Mouse (Mus musculus) limb, embryonic 13.5 days (tissue): Measurements from ENCODE around the gene Bicra. TPM values are rescaled to one million over a fixed set of nuclear protein-coding genes. Genes with fewer than 3 reads are reported as not detected.
A peak's percentile ranks its signal among the peaks of the same experiment; 100 is the strongest.

ENCODE experiments used
- ATAC-seq: fragments of 200-750 bp; cut with Nextera tagmentation; 2 replicates; pipeline ENCODE4 v1.8.0; 2017; ENCODE audit warnings: low read depth, moderate number of reproducible peaks, moderate TSS enrichment; ENCODE audit not compliant: low FRiP score
- H3K27ac ChIP-seq: fragments of 300-500 bp; sonication (generic); 2 replicates; pipeline ENCODE4 v1.5.1; 2015; ENCODE audit warnings: inconsistent platforms, mild to moderate bottlenecking, moderate library complexity
- H3K27me3 ChIP-seq: fragments of 300-500 bp; sonication (generic); 2 replicates; pipeline ENCODE4 v1.6.1; 2015; ENCODE audit warnings: mild to moderate bottlenecking, inconsistent platforms
- H3K36me3 ChIP-seq: fragments of 300-500 bp; sonication (generic); 2 replicates; pipeline ENCODE4 v1.6.1; 2015; ENCODE audit warnings: inconsistent platforms, mild to moderate bottlenecking, moderate library complexity
- H3K4me1 ChIP-seq: fragments of 300-500 bp; sonication (generic); 2 replicates; pipeline ENCODE4 v1.6.1; 2015; ENCODE audit warnings: inconsistent platforms
- H3K4me2 ChIP-seq: fragments of 300-500 bp; sonication (generic); replicated peaks from 2 replicates; pipeline ENCODE4 v1.6.1; 2015; ENCODE audit warnings: inconsistent platforms, mild to moderate bottlenecking, moderate library complexity
- H3K4me3 ChIP-seq: fragments of 300-500 bp; sonication (generic); 2 replicates; pipeline ENCODE4 v1.5.1; 2015; ENCODE audit warnings: moderate library complexity, mild to moderate bottlenecking, inconsistent platforms
- H3K9ac ChIP-seq: fragments of 300-500 bp; sonication (generic); 2 replicates; pipeline ENCODE4 v1.6.1; 2015; ENCODE audit warnings: mild to moderate bottlenecking, inconsistent platforms
- H3K9me3 ChIP-seq: fragments of 300-500 bp; sonication (generic); 2 replicates; pipeline ENCODE4 v1.6.1; 2016; ENCODE audit warnings: inconsistent platforms
- WGBS: fragments of 180-500 bp; shearing (Covaris S2); methylation state at CpG from one replicate; pipeline ENCODE4 v1.1.7; 2015; 5-methylcytosine and 5-hydroxymethylcytosine counted together
- polyA plus RNA-seq: library from polyadenylated mRNA; unstranded; fragments of >200 nt; fragmentation: Nextera tagmentation; extraction: Ambion mirVana; gene quantifications from 2 replicates; pipeline ENCODE4 v1.2.1, GENCODE M21; 2015

The Bicra gene
- polyA plus RNA-seq, 1 experiment from 2014 or later: 8.7 TPM

DNA sequence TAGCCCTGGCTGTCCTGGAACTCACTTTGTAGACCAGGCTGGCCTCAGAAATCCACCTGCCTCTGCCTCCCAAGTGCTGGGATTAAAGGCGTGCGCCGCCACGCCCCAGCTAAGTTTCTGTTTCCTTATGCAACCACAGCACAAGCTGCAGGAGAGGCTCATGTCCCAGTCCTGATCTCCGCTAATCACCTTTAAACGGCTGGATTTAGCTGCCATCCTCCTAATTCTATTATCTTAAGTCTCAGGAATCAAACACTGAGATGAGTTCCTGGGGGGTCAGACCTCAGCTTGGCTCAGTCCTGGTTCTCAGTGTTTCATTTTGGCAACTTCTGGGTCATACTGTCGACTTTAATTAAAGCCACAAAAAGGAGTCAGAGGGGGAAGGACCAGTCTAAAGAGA is 38.1 kb downstream of the Bicra start:
- peaks cover 28% of the 10 kb centered on the region for H3K36me3 ChIP-seq
- no peak overlapping the region for H3K9ac ChIP-seq
- WGBS: 93% methylated on average over 7 of the region's 7 CpGs
- no peaks in the 10 kb centered on the region for H3K27me3 ChIP-seq
- H3K4me1 ChIP-seq: peaks cover 10% of the 10 kb centered on the region
- no peak overlapping the region for H3K4me3 ChIP-seq
- H3K4me2 ChIP-seq: no peak overlapping the region
- no peak for ATAC-seq
- no peak overlapping the region for H3K27ac ChIP-seq
- no peaks in the 10 kb centered on the region for H3K9me3 ChIP-seq

DNA sequence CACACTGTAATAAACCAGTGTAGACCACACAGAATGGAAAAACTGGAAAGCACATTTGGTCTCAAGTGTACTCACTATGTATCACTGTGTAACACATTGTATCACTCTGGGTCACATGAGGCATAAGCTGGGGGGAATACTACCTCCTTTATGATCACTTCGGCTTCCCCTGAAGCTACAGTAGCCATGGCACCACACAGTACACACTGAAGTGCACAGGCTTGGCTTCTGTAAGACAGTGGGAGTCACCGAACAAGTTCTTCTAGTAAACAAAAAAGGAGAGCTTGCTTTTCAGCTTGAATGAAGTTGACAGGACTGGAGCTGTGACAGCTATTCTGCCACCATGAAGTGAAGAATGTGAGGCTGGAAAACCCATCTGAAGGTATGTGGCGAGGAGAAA is 42.7 kb downstream of the Bicra start:
- Histone ChIP-seq H3K27me3 (no peaks in the 10 kb centered on the region), H3K36me3 (peaks cover 22% of the 10 kb centered on the region), H3K9ac (no peak overlapping the region), H3K4me2 (no peak overlapping the region), H3K9me3 (no peaks in the 10 kb centered on the region), H3K4me3 (no peak overlapping the region), H3K27ac (0 out of 2 replicates have a peak overlapping the region, but pooled peaks have one; percentile 10), H3K4me1 (0 out of 2 replicates have a peak, but pooled peaks cover 6% of the 10 kb centered on the region)
- 85% methylated on average over 3 of the region's 3 CpGs for WGBS
- no peak for ATAC-seq

GRCm38 (mm10) chr7:16004177-16004856 is 43.4 kb downstream of the Bicra start:
- 67% methylated on average over 12 of the region's 12 CpGs for WGBS
- no peak overlapping the region for H3K9ac ChIP-seq
- H3K9me3 ChIP-seq: no peaks in the 10 kb centered on the region
- H3K4me2 ChIP-seq: no peak overlapping the region
- H3K27me3 ChIP-seq: no peaks in the 10 kb centered on the region
- H3K27ac ChIP-seq: 0 out of 2 replicates have a peak overlapping the region, but pooled peaks have one; percentile 10
- no peak overlapping the region for H3K4me3 ChIP-seq
- H3K36me3 ChIP-seq: peaks cover 27% of the 10 kb centered on the region
- 0 out of 2 replicates have a peak, but pooled peaks cover 6% of the 10 kb centered on the region for H3K4me1 ChIP-seq
- ATAC-seq: peak; percentile 80

GRCm38 (mm10) chr7:16003032-16003431 is 44.7 kb downstream of the Bicra start:
- H3K36me3 ChIP-seq: peaks cover 33% of the 10 kb centered on the region

DNA sequence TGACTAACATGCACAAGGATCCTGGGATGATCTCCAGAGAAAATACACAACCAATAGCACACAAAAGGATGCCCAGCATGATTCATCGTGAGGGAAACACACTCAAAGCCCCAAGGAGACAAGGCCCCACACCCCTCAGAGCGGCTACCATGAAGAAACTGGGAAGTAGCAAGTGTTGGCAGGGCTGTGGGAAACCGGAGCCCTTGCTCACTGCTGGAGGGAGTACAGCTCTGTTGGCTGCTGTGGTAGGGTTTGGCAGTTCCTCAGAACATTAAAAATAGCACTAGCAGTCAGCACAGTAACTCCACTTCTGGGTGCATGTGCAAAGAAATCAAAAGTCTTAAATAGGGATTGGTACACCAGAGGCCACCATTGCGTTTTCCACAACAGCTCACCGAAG is 45.5 kb downstream of the Bicra start:
- ATAC-seq: no peak
- WGBS: 84% methylated on average over 5 of the region's 5 CpGs
- no peak overlapping the region for H3K27ac ChIP-seq
- no peak overlapping the region for H3K4me3 ChIP-seq
- no peaks in the 10 kb centered on the region for H3K9me3 ChIP-seq
- H3K4me1 ChIP-seq: 0 out of 2 replicates have a peak, but pooled peaks cover 6% of the 10 kb centered on the region
- H3K36me3 ChIP-seq: peaks cover 37% of the 10 kb centered on the region
- no peaks in the 10 kb centered on the region for H3K27me3 ChIP-seq
- H3K9ac ChIP-seq: no peak overlapping the region
- no peak overlapping the region for H3K4me2 ChIP-seq

More at GRCm38 (mm10) chr7:16003032-16003431, 44.7 kb downstream of the Bicra start:
- no peak overlapping the region for H3K4me3 ChIP-seq
- H3K4me2 ChIP-seq: no peak overlapping the region
- no peaks in the 10 kb centered on the region for H3K9me3 ChIP-seq
- no peak for ATAC-seq
- H3K4me1 ChIP-seq: 0 out of 2 replicates have a peak, but pooled peaks cover 6% of the 10 kb centered on the region
- no peaks in the 10 kb centered on the region for H3K27me3 ChIP-seq
- H3K9ac ChIP-seq: no peak overlapping the region
- H3K27ac ChIP-seq: no peak overlapping the region
- 79% methylated on average over 4 of the region's 4 CpGs for WGBS

DNA sequence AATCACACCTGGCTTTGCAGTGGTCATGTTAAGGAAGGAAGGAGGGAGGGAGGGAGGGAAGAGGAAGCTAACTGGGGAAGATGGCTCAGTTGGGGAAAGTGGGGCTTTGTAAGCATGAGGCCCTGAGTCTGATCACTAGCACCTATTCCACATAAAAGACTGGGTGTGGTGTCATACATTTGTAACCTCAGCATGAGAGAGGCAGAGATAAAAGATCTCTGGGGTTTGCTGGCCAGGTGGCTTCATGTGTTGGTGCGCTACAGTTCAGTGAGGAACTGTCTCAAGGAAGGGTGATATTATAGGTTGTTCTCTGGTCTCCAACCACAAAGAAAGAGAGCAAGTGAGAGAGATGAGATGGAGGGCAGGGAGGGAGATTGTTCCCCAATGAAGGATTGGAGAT is 46.0 kb downstream of the Bicra start:
- H3K27me3 ChIP-seq: no peaks in the 10 kb centered on the region
- no peak overlapping the region for H3K9ac ChIP-seq
- H3K9me3 ChIP-seq: no peaks in the 10 kb centered on the region
- H3K4me2 ChIP-seq: no peak overlapping the region
- H3K4me1 ChIP-seq: 0 out of 2 replicates have a peak, but pooled peaks cover 6% of the 10 kb centered on the region
- ATAC-seq: no peak
- no peak overlapping the region for H3K4me3 ChIP-seq
- H3K36me3 ChIP-seq: peaks cover 42% of the 10 kb centered on the region
- WGBS: 94% methylated on average over 1 of the region's 1 CpGs
- no peak overlapping the region for H3K27ac ChIP-seq

GRCm38 (mm10) chr7:15993789-15994188 is 53.9 kb downstream of the Bicra start:
- 89% methylated on average over 4 of the region's 4 CpGs for WGBS
- Histone ChIP-seq H3K4me2 (no peak overlapping the region), H3K4me3 (no peak overlapping the region), H3K27me3 (no peaks in the 10 kb centered on the region), H3K9ac (no peak overlapping the region), H3K9me3 (no peaks in the 10 kb centered on the region), H3K36me3 (peaks cover 90% of the 10 kb centered on the region), H3K27ac (no peak overlapping the region), H3K4me1 (no peaks in the 10 kb centered on the region)
- ATAC-seq: no peak

GRCm38 (mm10) chr7:15993152-15993551 is 54.6 kb downstream of the Bicra start:
- no peak overlapping the region for H3K4me2 ChIP-seq
- 79% methylated on average over 3 of the region's 3 CpGs for WGBS
- H3K27me3 ChIP-seq: no peaks in the 10 kb centered on the region
- no peak overlapping the region for H3K9ac ChIP-seq
- H3K27ac ChIP-seq: no peak overlapping the region
- H3K4me3 ChIP-seq: no peak overlapping the region
- no peak for ATAC-seq
- peaks cover 95% of the 10 kb centered on the region for H3K36me3 ChIP-seq
- H3K9me3 ChIP-seq: no peaks in the 10 kb centered on the region
- H3K4me1 ChIP-seq: no peaks in the 10 kb centered on the region

DNA sequence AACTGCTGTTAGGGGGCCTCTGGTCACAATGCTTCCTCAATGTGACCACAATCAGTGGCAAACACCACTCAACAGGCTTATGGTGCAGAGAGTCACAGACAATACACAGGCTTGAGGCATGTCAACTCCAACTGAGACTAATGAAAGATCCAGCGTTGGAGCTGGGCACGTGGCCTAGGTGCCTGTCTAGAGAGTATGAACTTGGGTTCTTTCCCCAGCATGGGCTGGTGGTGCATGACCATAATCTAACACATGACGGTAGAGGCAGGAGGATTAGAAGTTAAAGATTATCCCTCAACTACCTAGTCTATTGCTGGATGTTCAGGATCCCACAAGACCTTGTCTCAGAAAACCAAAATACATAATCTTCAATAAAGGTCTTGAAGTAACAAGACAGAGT is 56.0 kb downstream of the Bicra start:
- H3K36me3 ChIP-seq: peaks cover 95% of the 10 kb centered on the region

GRCm38 (mm10) chr7:15987661-15988356 is 59.9 kb downstream of the Bicra start:
- Histone ChIP-seq H3K27me3 (no peaks in the 10 kb centered on the region), H3K4me1 (no peaks in the 10 kb centered on the region), H3K4me2 (no peak overlapping the region), H3K27ac (no peak overlapping the region), H3K36me3 (peaks cover 91% of the 10 kb centered on the region), H3K9me3 (no peaks in the 10 kb centered on the region), H3K4me3 (no peak overlapping the region), H3K9ac (no peak overlapping the region)
- 91% methylated on average over 16 of the region's 16 CpGs for WGBS
- ATAC-seq: no peak

More for the DNA sequence above, 56.0 kb downstream of the Bicra start:
- Histone ChIP-seq H3K9me3 (no peaks in the 10 kb centered on the region), H3K27me3 (no peaks in the 10 kb centered on the region), H3K27ac (no peak overlapping the region), H3K4me2 (no peak overlapping the region), H3K4me3 (no peak overlapping the region), H3K9ac (no peak overlapping the region), H3K4me1 (no peaks in the 10 kb centered on the region)
- ATAC-seq: no peak
- 97% methylated on average over 3 of the region's 3 CpGs for WGBS

GRCm38 (mm10) chr7:15982729-15983407 is 64.9 kb downstream of the Bicra start:
- H3K9me3 ChIP-seq: no peaks in the 10 kb centered on the region
- H3K27ac ChIP-seq: 0 out of 2 replicates have a peak overlapping the region, but pooled peaks have one; percentile 28
- no peaks in the 10 kb centered on the region for H3K4me1 ChIP-seq
- no peak overlapping the region for H3K4me2 ChIP-seq
- no peak overlapping the region for H3K9ac ChIP-seq
- H3K27me3 ChIP-seq: no peaks in the 10 kb centered on the region
- ATAC-seq: no peak
- peaks cover 90% of the 10 kb centered on the region for H3K36me3 ChIP-seq
- 44% methylated on average over 4 of the region's 4 CpGs for WGBS
- no peak overlapping the region for H3K4me3 ChIP-seq

- no peaks in the 10 kb centered on the region for H3K9me3 ChIP-seq
- H3K27me3 ChIP-seq: no peaks in the 10 kb centered on the region
- 87% methylated on average over 4 of the region's 4 CpGs for WGBS
- H3K9ac ChIP-seq: no peak overlapping the region
- no peaks in the 10 kb centered on the region for H3K4me1 ChIP-seq
- no peak overlapping the region for H3K4me3 ChIP-seq
- ATAC-seq: no peak
- no peak overlapping the region for H3K4me2 ChIP-seq
- H3K36me3 ChIP-seq: peaks cover 90% of the 10 kb centered on the region
- no peak overlapping the region for H3K27ac ChIP-seq
Measured at GRCm38 (mm10) chr7:15981538-15981937, 66.2 kb downstream of the Bicra start.
